Mouse (Mus musculus) midbrain, embryonic 11.5 days (tissue): ENCODE results near the gene Fam193b. TPM values are rescaled to one million over a fixed set of nuclear protein-coding genes. Genes with fewer than 3 reads are reported as not detected.

Experiments
- ATAC-seq: fragments of 200-750 bp; cut with Nextera tagmentation; 2 replicates; pipeline ENCODE4 v1.8.0; 2017; ENCODE audit warnings: moderate TSS enrichment, moderate library complexity; ENCODE audit not compliant: low FRiP score
- DNase-seq: peaks from one replicate; pipeline ENCODE4 v3.0.0; 2015; ENCODE audit warnings: low spot score; ENCODE audit errors: missing footprints
- H3K27ac ChIP-seq: fragments of 300-500 bp; sonication (generic); 2 replicates; pipeline ENCODE4 v1.5.1; 2014; ENCODE audit warnings: low read depth, low read length
- H3K27me3 ChIP-seq: fragments of 300-500 bp; sonication (generic); 2 replicates; pipeline ENCODE4 v1.6.1; 2014; ENCODE audit warnings: mild to moderate bottlenecking, low read length, moderate library complexity, mixed read lengths; ENCODE audit not compliant: control insufficient read depth, insufficient read depth
- H3K36me3 ChIP-seq: fragments of 300-500 bp; sonication (generic); 2 replicates; pipeline ENCODE4 v1.6.1; 2014; ENCODE audit warnings: mild to moderate bottlenecking, low read length, moderate library complexity, mixed read lengths; ENCODE audit not compliant: control insufficient read depth, insufficient read depth
- H3K4me1 ChIP-seq: fragments of 300-500 bp; sonication (generic); 2 replicates; pipeline ENCODE4 v1.6.1; 2014; ENCODE audit warnings: low read length; ENCODE audit not compliant: control insufficient read depth, insufficient read depth
- H3K4me2 ChIP-seq: fragments of 300-500 bp; sonication (generic); 2 replicates; pipeline ENCODE4 v1.6.1; 2014; ENCODE audit warnings: mild to moderate bottlenecking, moderate library complexity
- H3K4me3 ChIP-seq: fragments of 300-500 bp; sonication (generic); 2 replicates; pipeline ENCODE4 v1.5.1; 2014; ENCODE audit warnings: low read depth, low read length
- H3K9ac ChIP-seq: fragments of 300-500 bp; sonication (generic); 2 replicates; pipeline ENCODE4 v1.6.1; 2014; ENCODE audit warnings: low read length
- H3K9me3 ChIP-seq: fragments of 300-500 bp; sonication (generic); 2 replicates; pipeline ENCODE4 v1.6.1; 2016; ENCODE audit warnings: low read length; ENCODE audit not compliant: control insufficient read depth
- WGBS: fragments of 180-500 bp; shearing (Covaris S2); extraction: QIAGEN DNeasy Blood & Tissue Kit; methylation state at CpG from one replicate; pipeline ENCODE4 v1.1.7; 2014; 5-methylcytosine and 5-hydroxymethylcytosine counted together
- microRNA-seq: library from miRNA; unstranded; fragments of <30 nt; microRNA quantifications from one replicate; pipeline ENCODE4, GENCODE M21; 2017
- polyA plus RNA-seq: library from polyadenylated mRNA; unstranded; fragments of >200 nt; fragmentation: Nextera tagmentation; extraction: Ambion mirVana; gene quantifications from 2 replicates; pipeline ENCODE4 v1.2.1, GENCODE M21; 2014

Fam193b gene
- polyA plus RNA-seq, 1 experiment from 2014 or later: 39.9 TPM

- WGBS: 91% methylated on average over 8 of the region's 8 CpGs
Observed at GRCm38 (mm10) chr13:55502405-55502804, 68.5 kb downstream of the Fam193b start.

GRCm38 (mm10) chr13:55500575-55500974 lies 70.3 kb downstream of the Fam193b start:
- 87% methylated on average over 10 of the region's 10 CpGs for WGBS
- Histone ChIP-seq H3K4me1 (peaks cover 9% of the 10 kb centered on the region), H3K9ac (no peak overlapping the region), H3K9me3 (no peaks in the 10 kb centered on the region), H3K27ac (no peak overlapping the region), H3K4me2 (no peak overlapping the region), H3K36me3 (peaks cover 16% of the 10 kb centered on the region), H3K4me3 (no peak overlapping the region), H3K27me3 (no peaks in the 10 kb centered on the region)
- DNase-seq (no peak), ATAC-seq (no peak)

More at GRCm38 (mm10) chr13:55502405-55502804, 68.5 kb downstream of the Fam193b start:
- no peaks in the 10 kb centered on the region for H3K4me1 ChIP-seq
- no peak for ATAC-seq
- H3K27ac ChIP-seq: no peak overlapping the region
- H3K36me3 ChIP-seq: peaks cover 20% of the 10 kb centered on the region
- H3K4me2 ChIP-seq: no peak overlapping the region
- no peaks in the 10 kb centered on the region for H3K9me3 ChIP-seq
- H3K9ac ChIP-seq: no peak overlapping the region
- no peaks in the 10 kb centered on the region for H3K27me3 ChIP-seq
- H3K4me3 ChIP-seq: no peak overlapping the region
- DNase-seq: no peak

GRCm38 (mm10) chr13:55498906-55499305 lies 72.0 kb downstream of the Fam193b start:
- Histone ChIP-seq H3K36me3 (peaks cover 11% of the 10 kb centered on the region), H3K4me2 (no peak overlapping the region)
- WGBS: 55% methylated on average over 11 of the region's 11 CpGs

GRCm38 (mm10) chr13:55496661-55497060 lies 74.3 kb downstream of the Fam193b start:
- H3K9me3 ChIP-seq: no peaks in the 10 kb centered on the region
- no peak overlapping the region for H3K27ac ChIP-seq
- no peak for ATAC-seq
- H3K36me3 ChIP-seq: peaks cover 9% of the 10 kb centered on the region
- peaks cover 19% of the 10 kb centered on the region for H3K4me1 ChIP-seq
- no peak overlapping the region for H3K4me3 ChIP-seq
- H3K27me3 ChIP-seq: no peaks in the 10 kb centered on the region
- H3K9ac ChIP-seq: no peak overlapping the region
- WGBS: 88% methylated on average over 6 of the region's 6 CpGs
- no peak for DNase-seq
- no peak overlapping the region for H3K4me2 ChIP-seq

More at GRCm38 (mm10) chr13:55498906-55499305, 72.0 kb downstream of the Fam193b start:
- no peak for DNase-seq
- H3K27ac ChIP-seq: no peak overlapping the region
- H3K27me3 ChIP-seq: no peaks in the 10 kb centered on the region
- no peaks in the 10 kb centered on the region for H3K9me3 ChIP-seq
- no peak overlapping the region for H3K4me3 ChIP-seq
- no peak overlapping the region for H3K9ac ChIP-seq
- ATAC-seq: no peak
- peaks cover 19% of the 10 kb centered on the region for H3K4me1 ChIP-seq

GRCm38 (mm10) chr13:55495702-55496101 lies 75.2 kb downstream of the Fam193b start:
- H3K4me1 ChIP-seq: peaks cover 19% of the 10 kb centered on the region
- no peak overlapping the region for H3K4me3 ChIP-seq
- peaks cover 9% of the 10 kb centered on the region for H3K36me3 ChIP-seq
- no peaks in the 10 kb centered on the region for H3K9me3 ChIP-seq
- WGBS: 17% methylated on average over 4 of the region's 4 CpGs
- ATAC-seq (no peak), DNase-seq (no peak)
- H3K27ac ChIP-seq: no peak overlapping the region
- H3K27me3 ChIP-seq: no peaks in the 10 kb centered on the region
- H3K9ac ChIP-seq: 0 out of 2 replicates have a peak overlapping the region, but pooled peaks have one; percentile 10
- no peak overlapping the region for H3K4me2 ChIP-seq

- H3K4me2 ChIP-seq: no peak overlapping the region
- no peaks in the 10 kb centered on the region for H3K27me3 ChIP-seq
- H3K4me1 ChIP-seq: peaks cover 19% of the 10 kb centered on the region
- WGBS: 20% methylated on average over 18 of the region's 18 CpGs
- no peak overlapping the region for H3K27ac ChIP-seq
- peak; percentile 81 for DNase-seq
- H3K36me3 ChIP-seq: peaks cover 9% of the 10 kb centered on the region
- H3K9ac ChIP-seq: peak overlapping the region; percentile 35; the same call in 1 of the 2 replicates
- H3K9me3 ChIP-seq: no peaks in the 10 kb centered on the region
- ATAC-seq: 0 out of 2 replicates have a peak, but pooled peaks have one; percentile 16
- H3K4me3 ChIP-seq: no peak overlapping the region
Observed at GRCm38 (mm10) chr13:55494883-55495621, 75.9 kb downstream of the Fam193b start.

GRCm38 (mm10) chr13:55494257-55494656 lies 76.7 kb downstream of the Fam193b start:
- Histone ChIP-seq H3K4me1 (peaks cover 19% of the 10 kb centered on the region), H3K4me2 (no peak overlapping the region), H3K36me3 (peaks cover 9% of the 10 kb centered on the region), H3K27me3 (no peaks in the 10 kb centered on the region), H3K27ac (no peak overlapping the region), H3K9ac (no peak overlapping the region), H3K9me3 (no peaks in the 10 kb centered on the region), H3K4me3 (no peak overlapping the region)
- ATAC-seq (no peak; the same call in 1 of the 2 replicates), DNase-seq (peak; percentile 85)
- 25% methylated on average over 2 of the region's 2 CpGs for WGBS

Small RNAs within 50 kb of the gene (microRNA-seq; reads per million reads assigned to microRNA genes)
- 2.5 reads per million, percentile 9 among the genes with 10 or more reads in this experiment for gene Mir6945

Other genes starting within 250 kb of the Fam193b start
- 87.9 and 88.0 TPM in 2 replicates for gene Rab24, start 249.2 kb downstream of the Fam193b start, polyA plus RNA-seq
- 26.9 and 30.6 TPM in 2 replicates for gene Mxd3, start 241.3 kb downstream of the Fam193b start, polyA plus RNA-seq
- 75.3 and 82.5 TPM in 2 replicates for gene Lman2, start 208.3 kb downstream of the Fam193b start, polyA plus RNA-seq
- gene Rgs14, start 201.4 kb downstream of the Fam193b start, polyA plus RNA-seq: 0.37 and 0.72 TPM in 2 replicates
- gene Slc34a1, start 172.9 kb downstream of the Fam193b start, polyA plus RNA-seq: not detected in 2 replicates
- not detected in 2 replicates for gene Pfn3, start 155.9 kb downstream of the Fam193b start, polyA plus RNA-seq
- 0.14 TPM in 1 of 2 replicates, not detected in the other for gene F12, start 144.3 kb downstream of the Fam193b start, polyA plus RNA-seq
- 42.0 and 52.3 TPM in 2 replicates for gene Grk6, start 126.0 kb downstream of the Fam193b start, polyA plus RNA-seq
- gene Prr7, start 106.9 kb downstream of the Fam193b start, polyA plus RNA-seq: 2.8 and 3.0 TPM in 2 replicates
- gene Dbn1, start 83.0 kb downstream of the Fam193b start, polyA plus RNA-seq: 292 and 294 TPM in 2 replicates
- gene Pdlim7, start 57.4 kb downstream of the Fam193b start, polyA plus RNA-seq: 129 and 140 TPM in 2 replicates
- gene Dok3, start 41.8 kb downstream of the Fam193b start, polyA plus RNA-seq: 1.9 TPM in 2 replicates
- gene Ddx41, start 34.5 kb downstream of the Fam193b start, polyA plus RNA-seq: 66.7 and 73.8 TPM in 2 replicates
- 50.0 and 50.8 TPM in 2 replicates for gene Tmed9, start 2.6 kb upstream of the Fam193b start, polyA plus RNA-seq
- gene B4galt7, start 28.8 kb upstream of the Fam193b start, polyA plus RNA-seq: 16.0 and 21.4 TPM in 2 replicates
- 63.7 and 71.6 TPM in 2 replicates for gene Caml, start 51.9 kb upstream of the Fam193b start, polyA plus RNA-seq
- 48.4 and 63.1 TPM in 2 replicates for gene Ddx46, start 63.9 kb upstream of the Fam193b start, polyA plus RNA-seq
- 66.0 and 72.3 TPM in 2 replicates for gene B230219D22Rik, start 122.0 kb upstream of the Fam193b start, polyA plus RNA-seq
- gene Txndc15, start 143.5 kb upstream of the Fam193b start, polyA plus RNA-seq: 91.4 and 101 TPM in 2 replicates
- 30.4 and 34.9 TPM in 2 replicates for gene Pcbd2, start 156.2 kb upstream of the Fam193b start, polyA plus RNA-seq
- not detected in 2 replicates for gene Catsper3, start 213.4 kb upstream of the Fam193b start, polyA plus RNA-seq